Mouse (Mus musculus) embryonic facial prominence, embryonic 14.5 days (tissue): ENCODE data around the gene Cttn. TPM values are rescaled to one million over a fixed set of nuclear protein-coding genes. Genes with fewer than 3 reads are reported as not detected.

Experiments
- ATAC-seq: fragments of 200-750 bp; cut with Nextera tagmentation; 2 replicates; pipeline ENCODE4 v1.8.0; 2017; ENCODE audit warnings: low read depth, moderate number of reproducible peaks, moderate TSS enrichment
- DNase-seq: peaks from one replicate; pipeline ENCODE4 v3.0.0-alpha.2; 2015; ENCODE audit warnings: low spot score
- H3K27ac ChIP-seq: fragments of 300-500 bp; sonication (generic); replicated peaks from 2 replicates; pipeline ENCODE4 v1.5.1; 2014; ENCODE audit warnings: low read depth, mild to moderate bottlenecking, low read length, moderate library complexity
- H3K27me3 ChIP-seq: fragments of 300-500 bp; sonication (generic); replicated peaks from 2 replicates; pipeline ENCODE4 v1.6.1; 2014; ENCODE audit warnings: low read length; ENCODE audit not compliant: control insufficient read depth, insufficient read depth
- H3K36me3 ChIP-seq: fragments of 300-500 bp; sonication (generic); 2 replicates; pipeline ENCODE4 v1.6.1; 2014; ENCODE audit warnings: low read length, mixed read lengths; ENCODE audit not compliant: control insufficient read depth, insufficient read depth
- H3K4me1 ChIP-seq: fragments of 300-500 bp; sonication (generic); 2 replicates; pipeline ENCODE4 v1.6.1; 2014; ENCODE audit warnings: antibody characterized with exemption, low read length; ENCODE audit not compliant: control insufficient read depth, insufficient read depth
- H3K4me2 ChIP-seq: fragments of 300-500 bp; sonication (generic); 2 replicates; pipeline ENCODE4 v1.6.1; 2014; ENCODE audit warnings: low read depth, mild to moderate bottlenecking, low read length, moderate library complexity, mixed read lengths
- H3K4me3 ChIP-seq: fragments of 300-500 bp; sonication (generic); 2 replicates; pipeline ENCODE4 v1.5.1; 2014; ENCODE audit warnings: low read depth, mild to moderate bottlenecking, low read length
- H3K9ac ChIP-seq: fragments of 300-500 bp; sonication (generic); 2 replicates; pipeline ENCODE4 v1.6.1; 2014; ENCODE audit warnings: low read depth, mild to moderate bottlenecking, low read length, moderate library complexity, mixed read lengths
- H3K9me3 ChIP-seq: fragments of 300-500 bp; sonication (generic); 2 replicates; pipeline ENCODE4 v1.6.1; 2016; ENCODE audit warnings: low read length; ENCODE audit not compliant: control insufficient read depth
- WGBS: fragments of 180-500 bp; shearing (Covaris S2); extraction: QIAGEN DNeasy Blood & Tissue Kit; methylation state at CpG from one replicate; pipeline ENCODE4 v1.1.7; 2014; 5-methylcytosine and 5-hydroxymethylcytosine counted together
- polyA plus RNA-seq: library from polyadenylated mRNA; unstranded; fragments of >200 nt; fragmentation: Nextera tagmentation; extraction: Ambion mirVana; gene quantifications from 2 replicates; pipeline ENCODE4 v1.2.1, GENCODE M21; 2014

Gene Cttn
- polyA plus RNA-seq, 1 experiment from 2014 or later, result 157 TPM

- Histone ChIP-seq H3K36me3 (no peaks in the 10 kb centered on the region), H3K4me1 (peaks cover 4% of the 10 kb centered on the region; the same call in 1 of the 2 replicates), H3K4me3 (no peak overlapping the region), H3K9me3 (no peaks in the 10 kb centered on the region), H3K27me3 (no peaks in the 10 kb centered on the region), H3K9ac (no peak overlapping the region), H3K4me2 (no peak overlapping the region), H3K27ac (no peak overlapping the region)
- no peak for ATAC-seq
- WGBS, result 28% methylated on average over 4 of the region's 4 CpGs
- peak; percentile 43 for DNase-seq
Measured at GRCm38 (mm10) chr7:144407675-144408074, 63.1 kb downstream of the Cttn start.

GRCm38 (mm10) chr7:144402492-144402891 is 68.3 kb downstream of the Cttn start:
- Histone ChIP-seq H3K9ac (no peak overlapping the region), H3K27me3 (no peaks in the 10 kb centered on the region), H3K36me3 (no peaks in the 10 kb centered on the region), H3K9me3 (no peaks in the 10 kb centered on the region), H3K27ac (no peak overlapping the region), H3K4me3 (no peak overlapping the region), H3K4me1 (peaks cover 4% of the 10 kb centered on the region; the same call in 1 of the 2 replicates), H3K4me2 (no peak overlapping the region)
- WGBS, result 79% methylated on average over 4 of the region's 4 CpGs
- ATAC-seq, result no peak
- no peak for DNase-seq

GRCm38 (mm10) chr7:144391727-144392126 is 79.1 kb downstream of the Cttn start:
- no peak for DNase-seq
- 78% methylated on average over 6 of the region's 6 CpGs for WGBS
- Histone ChIP-seq H3K27ac (no peak overlapping the region), H3K9ac (no peak overlapping the region), H3K9me3 (no peaks in the 10 kb centered on the region), H3K4me3 (no peak overlapping the region), H3K27me3 (no peaks in the 10 kb centered on the region), H3K36me3 (no peaks in the 10 kb centered on the region), H3K4me1 (no peaks in the 10 kb centered on the region), H3K4me2 (no peak overlapping the region)
- no peak for ATAC-seq

GRCm38 (mm10) chr7:144390676-144391075 is 80.1 kb downstream of the Cttn start:
- no peak overlapping the region for H3K4me3 ChIP-seq
- 53% methylated on average over 8 of the region's 8 CpGs for WGBS
- no peak overlapping the region for H3K27ac ChIP-seq
- no peak for DNase-seq
- H3K4me1 ChIP-seq, result no peaks in the 10 kb centered on the region
- no peaks in the 10 kb centered on the region for H3K27me3 ChIP-seq
- H3K4me2 ChIP-seq, result no peak overlapping the region
- no peaks in the 10 kb centered on the region for H3K36me3 ChIP-seq
- no peaks in the 10 kb centered on the region for H3K9me3 ChIP-seq
- H3K9ac ChIP-seq, result no peak overlapping the region
- no peak for ATAC-seq

GRCm38 (mm10) chr7:144389704-144390103 is 81.1 kb downstream of the Cttn start:
- 89% methylated on average over 2 of the region's 2 CpGs for WGBS
- H3K36me3 ChIP-seq, result no peaks in the 10 kb centered on the region

GRCm38 (mm10) chr7:144387537-144387936 is 83.3 kb downstream of the Cttn start:
- Histone ChIP-seq H3K4me1 (no peaks in the 10 kb centered on the region), H3K9ac (no peak overlapping the region), H3K4me2 (no peak overlapping the region), H3K4me3 (no peak overlapping the region), H3K27ac (no peak overlapping the region), H3K27me3 (no peaks in the 10 kb centered on the region), H3K36me3 (no peaks in the 10 kb centered on the region), H3K9me3 (no peaks in the 10 kb centered on the region)
- no peak for ATAC-seq
- no peak for DNase-seq
- 86% methylated on average over 6 of the region's 6 CpGs for WGBS

More at GRCm38 (mm10) chr7:144389704-144390103, 81.1 kb downstream of the Cttn start:
- H3K27ac ChIP-seq, result no peak overlapping the region
- H3K4me2 ChIP-seq, result no peak overlapping the region
- no peaks in the 10 kb centered on the region for H3K27me3 ChIP-seq
- no peak overlapping the region for H3K9ac ChIP-seq
- H3K4me1 ChIP-seq, result no peaks in the 10 kb centered on the region
- ATAC-seq (no peak), DNase-seq (no peak)
- no peaks in the 10 kb centered on the region for H3K9me3 ChIP-seq
- no peak overlapping the region for H3K4me3 ChIP-seq

Other genes starting within 250 kb of the Cttn start
- gene Ppfia1, start 82.7 kb upstream of the Cttn start, polyA plus RNA-seq, result 38.6 and 39.6 TPM in 2 replicates
- gene Fadd, start 111.5 kb upstream of the Cttn start, polyA plus RNA-seq, result 8.0 and 9.5 TPM in 2 replicates